14 mouse cellular contexts compared by ENCODE assay signal in genomic region chr9:123139887-123140614, GRCm38 (mm10). TPM values are rescaled to one million over a fixed set of nuclear protein-coding genes. Genes with fewer than 3 reads are reported as not detected.
DNase-seq lines count a peak whose midpoint lies in the region; ATAC-seq and TF ChIP-seq lines count a peak whose summit lies in the region.
"Had no signal": no experiment of that assay in that cellular context is flagged by ENCODE, and none has a peak within 500 bp of the region (broad histone marks: within the 10 kb centered on the region; RNA-seq: fewer than 3 reads in every experiment).

No protein-coding gene starts in this region.

- no peaks in the 10 kb centered on the region for H3K27me3 ChIP-seq in heart, embryonic 13.5 days (replicated peaks)
- H3K27me3 ChIP-seq in kidney, embryonic 15.5 days = no peaks in the 10 kb centered on the region
- no peaks in the 10 kb centered on the region for H3K27me3 ChIP-seq in midbrain, embryonic 14.5 days (ENCODE audit: control insufficient read depth, insufficient read depth, low read length)
- H3K27me3 ChIP-seq in midbrain, embryonic 11.5 days (ENCODE audit: control insufficient read depth, insufficient read depth, low read length) = no peaks in the 10 kb centered on the region
- H3K27me3 ChIP-seq in stomach, postnatal 0 days (ENCODE audit: control insufficient read depth, insufficient read depth, low read length) = no peaks in the 10 kb centered on the region
- H3K27me3 ChIP-seq: liver, embryonic 15.5 days; neural tube, embryonic 12.5 days had no signal

- H3K36me3 ChIP-seq in heart, embryonic 13.5 days = peaks cover 78% of the 10 kb centered on the region
- peaks cover 79% of the 10 kb centered on the region for H3K36me3 ChIP-seq in kidney, embryonic 15.5 days
- H3K36me3 ChIP-seq in midbrain, embryonic 14.5 days (ENCODE audit: control insufficient read depth, insufficient read depth, low read length) = peaks cover 41% of the 10 kb centered on the region
- peaks cover 15% of the 10 kb centered on the region for H3K36me3 ChIP-seq in midbrain, embryonic 11.5 days (ENCODE audit: control insufficient read depth, insufficient read depth, low read length)
- peaks cover 14% of the 10 kb centered on the region for H3K36me3 ChIP-seq in stomach, postnatal 0 days (ENCODE audit: control insufficient read depth, insufficient read depth, low read length)

- no peak overlapping the region for H3K4me2 ChIP-seq in heart, embryonic 13.5 days
- H3K4me2 ChIP-seq in kidney, embryonic 15.5 days = no peak overlapping the region
- H3K4me2 ChIP-seq in midbrain, embryonic 14.5 days (ENCODE audit: low read length) = no peak overlapping the region
- H3K4me2 ChIP-seq in midbrain, embryonic 11.5 days = no peak overlapping the region
- H3K4me2 ChIP-seq in stomach, postnatal 0 days (replicated peaks; ENCODE audit: low read depth) = no peak overlapping the region
- H3K4me2 ChIP-seq: liver, embryonic 15.5 days; neural tube, embryonic 12.5 days had no signal

- H3K9me3 ChIP-seq in heart, embryonic 13.5 days = peaks cover 17% of the 10 kb centered on the region
- H3K9me3 ChIP-seq in kidney, embryonic 15.5 days (replicated peaks) = peaks cover 5% of the 10 kb centered on the region; the same call in 1 of the 2 replicates
- no peaks in the 10 kb centered on the region for H3K9me3 ChIP-seq in midbrain, embryonic 14.5 days (ENCODE audit: control insufficient read depth, low read length)
- no peaks in the 10 kb centered on the region for H3K9me3 ChIP-seq in midbrain, embryonic 11.5 days (ENCODE audit: control insufficient read depth, low read length)
- H3K9me3 ChIP-seq in stomach, postnatal 0 days (ENCODE audit: control insufficient read depth, low read length) = no peaks in the 10 kb centered on the region
- H3K9me3 ChIP-seq: G1E; liver, embryonic 15.5 days had no signal

- WGBS in heart, embryonic 13.5 days = 77% methylated on average over 4 of the region's 4 CpGs
- WGBS in kidney, embryonic 15.5 days = 83% methylated on average over 4 of the region's 4 CpGs
- 90% methylated on average over 4 of the region's 4 CpGs for WGBS in midbrain, embryonic 14.5 days
- WGBS in midbrain, embryonic 11.5 days = 84% methylated on average over 4 of the region's 4 CpGs
- 60% methylated on average over 4 of the region's 4 CpGs for WGBS in stomach, postnatal 0 days

- TF ChIP-seq CTCF in stomach, postnatal 0 days (IDR thresholded peaks at IDR 0.05; ENCODE audit: low read depth) = no peak

- intact Hi-C loops in heart, postnatal 14 days (cut with DNase I) = no loop called here

- no peak for TF ChIP-seq EP300 in stomach, postnatal 0 days (optimal IDR thresholded peaks at IDR 0.05)

- DNase-seq in heart, postnatal 14 days = no peak
- DNase-seq in kidney, adult 18-20 months = no peak
- DNase-seq in midbrain, embryonic 14.5 days = no peak
- DNase-seq in midbrain, embryonic 11.5 days (ENCODE audit: low spot score, missing footprints) = no peak
- no peak for DNase-seq in stomach, postnatal 0 days (ENCODE audit: low spot score)
- no peak for DNase-seq in spleen, postnatal 36 days (ENCODE audit: low spot score in 2 of 2)
- DNase-seq: cerebellum, postnatal 25 days had no signal

- no peak overlapping the region for H3K9ac ChIP-seq in heart, embryonic 13.5 days
- no peak overlapping the region for H3K9ac ChIP-seq in kidney, embryonic 15.5 days
- no peak overlapping the region for H3K9ac ChIP-seq in midbrain, embryonic 14.5 days (replicated peaks; ENCODE audit: low read length)
- no peak overlapping the region for H3K9ac ChIP-seq in midbrain, embryonic 11.5 days (ENCODE audit: low read length)
- H3K9ac ChIP-seq in stomach, postnatal 0 days (ENCODE audit: low read length) = no peak overlapping the region
- H3K9ac ChIP-seq: liver, embryonic 15.5 days; neural tube, embryonic 12.5 days had no signal

- no peak for ATAC-seq in heart, embryonic 13.5 days (ENCODE audit: extremely low read depth, insufficient number of reproducible peaks, low FRiP score, low TSS enrichment)
- ATAC-seq in kidney, embryonic 15.5 days (replicated peaks; ENCODE audit: low FRiP score) = no peak
- no peak for ATAC-seq in midbrain, embryonic 14.5 days (ENCODE audit: low FRiP score, low TSS enrichment)
- no peak for ATAC-seq in midbrain, embryonic 11.5 days (ENCODE audit: low FRiP score)
- ATAC-seq in stomach, postnatal 0 days (ENCODE audit: low FRiP score, low TSS enrichment) = no peak
- ATAC-seq: forebrain, embryonic 14.5 days had no signal

- H3K4me1 ChIP-seq in heart, embryonic 13.5 days = peaks cover 13% of the 10 kb centered on the region
- peaks cover 17% of the 10 kb centered on the region; the same call in 1 of the 2 replicates for H3K4me1 ChIP-seq in kidney, embryonic 15.5 days
- H3K4me1 ChIP-seq in midbrain, embryonic 14.5 days (ENCODE audit: control insufficient read depth, insufficient read depth, low read length) = no peaks in the 10 kb centered on the region
- no peaks in the 10 kb centered on the region for H3K4me1 ChIP-seq in midbrain, embryonic 11.5 days (ENCODE audit: control insufficient read depth, insufficient read depth, low read length)
- 0 out of 2 replicates have a peak, but pooled peaks cover 3% of the 10 kb centered on the region for H3K4me1 ChIP-seq in stomach, postnatal 0 days (replicated peaks; ENCODE audit: control insufficient read depth, insufficient read depth)
- H3K4me1 ChIP-seq: liver, embryonic 15.5 days had no signal

- H3K27ac ChIP-seq in heart, embryonic 13.5 days (replicated peaks) = peak overlapping the region; percentile 74
- peak overlapping the region; percentile 69 for H3K27ac ChIP-seq in kidney, embryonic 15.5 days
- 0 out of 2 replicates have a peak overlapping the region, but pooled peaks have one; percentile 50 for H3K27ac ChIP-seq in midbrain, embryonic 14.5 days (replicated peaks; ENCODE audit: low read depth, low read length)
- H3K27ac ChIP-seq in midbrain, embryonic 11.5 days (ENCODE audit: low read depth, low read length) = no peak overlapping the region
- H3K27ac ChIP-seq in stomach, postnatal 0 days (replicated peaks) = peak overlapping the region; percentile 82
- H3K27ac ChIP-seq: liver, embryonic 15.5 days; neural tube, embryonic 12.5 days had no signal

- no peak overlapping the region for H3K4me3 ChIP-seq in heart, embryonic 13.5 days
- H3K4me3 ChIP-seq in kidney, embryonic 15.5 days (replicated peaks) = no peak overlapping the region
- H3K4me3 ChIP-seq in midbrain, embryonic 14.5 days (replicated peaks; ENCODE audit: low read depth, low read length) = no peak overlapping the region
- H3K4me3 ChIP-seq in midbrain, embryonic 11.5 days (ENCODE audit: low read depth, low read length) = no peak overlapping the region
- H3K4me3 ChIP-seq in stomach, postnatal 0 days (ENCODE audit: low read depth, low read length) = no peak overlapping the region
- H3K4me3 ChIP-seq: liver, embryonic 15.5 days; neural tube, embryonic 12.5 days had no signal

RNA-seq across cellular contexts. Expression of gene Clec3b, which starts 10.7 kb away (rescaled TPM):
- 0.20 TPM in 1 of 2 replicates, not detected in the other for polyA plus RNA-seq in heart, embryonic 13.5 days (2015; fragmentation: Nextera tagmentation; extraction: Ambion mirVana)
- total RNA-seq in heart, postnatal 14 days (2021) = 10 to 100 TPM; 62.4 to 67.9 TPM
- polyA plus RNA-seq in kidney, embryonic 15.5 days (2015; fragmentation: Nextera tagmentation; extraction: Ambion mirVana) = 0.72 and 1.6 TPM in 2 replicates
- 0.51 and 0.53 TPM in 2 replicates for polyA plus RNA-seq in midbrain, embryonic 14.5 days (2014; fragmentation: Nextera tagmentation; extraction: Ambion mirVana)
- polyA plus RNA-seq in midbrain, embryonic 11.5 days (2014; fragmentation: Nextera tagmentation; extraction: Ambion mirVana) = not detected in 2 replicates
- polyA plus RNA-seq in stomach, postnatal 0 days (2015; fragmentation: Nextera tagmentation; extraction: Ambion mirVana) = 13.9 and 17.1 TPM in 2 replicates
- total RNA-seq: G1E; megakaryocyte-erythroid progenitor cell, adult 5-6 weeks had no signal
- polyA plus RNA-seq: G1E; liver, embryonic 15.5 days; neural tube, embryonic 12.5 days had no signal

RNA-seq across cellular contexts. Expression of gene Exosc7, which starts 27.0 kb away (rescaled TPM):
- polyA plus RNA-seq in heart, embryonic 13.5 days (2015; fragmentation: Nextera tagmentation; extraction: Ambion mirVana) = 74.0 and 82.5 TPM in 2 replicates
- total RNA-seq in heart, postnatal 14 days (2021) = 10 to 100 TPM; 25.5 to 30.8 TPM
- polyA plus RNA-seq in kidney, embryonic 15.5 days (2015; fragmentation: Nextera tagmentation; extraction: Ambion mirVana) = 125 and 133 TPM in 2 replicates
- polyA plus RNA-seq in midbrain, embryonic 14.5 days (2014; fragmentation: Nextera tagmentation; extraction: Ambion mirVana) = 80.6 and 81.4 TPM in 2 replicates
- 115 and 129 TPM in 2 replicates for polyA plus RNA-seq in midbrain, embryonic 11.5 days (2014; fragmentation: Nextera tagmentation; extraction: Ambion mirVana)
- polyA plus RNA-seq in stomach, postnatal 0 days (2015; fragmentation: Nextera tagmentation; extraction: Ambion mirVana) = 73.1 and 73.5 TPM in 2 replicates

RNA-seq across cellular contexts. Expression of gene Zdhhc3, which starts 27.0 kb away (rescaled TPM):
- 48.2 and 49.1 TPM in 2 replicates for polyA plus RNA-seq in heart, embryonic 13.5 days (2015; fragmentation: Nextera tagmentation; extraction: Ambion mirVana)
- 10 to 100 TPM; 43.2 to 45.0 TPM for total RNA-seq in heart, postnatal 14 days (2021)
- 73.2 and 75.9 TPM in 2 replicates for polyA plus RNA-seq in kidney, embryonic 15.5 days (2015; fragmentation: Nextera tagmentation; extraction: Ambion mirVana)
- polyA plus RNA-seq in midbrain, embryonic 14.5 days (2014; fragmentation: Nextera tagmentation; extraction: Ambion mirVana) = 63.3 and 64.8 TPM in 2 replicates
- polyA plus RNA-seq in midbrain, embryonic 11.5 days (2014; fragmentation: Nextera tagmentation; extraction: Ambion mirVana) = 60.3 and 68.4 TPM in 2 replicates
- polyA plus RNA-seq in stomach, postnatal 0 days (2015; fragmentation: Nextera tagmentation; extraction: Ambion mirVana) = 64.7 and 65.7 TPM in 2 replicates
